Mouse (Mus musculus) heart, embryonic 10.5 days (tissue): ENCODE measurements around the gene Fam71e2. TPM values are rescaled to one million over a fixed set of nuclear protein-coding genes. Genes with fewer than 3 reads are reported as not detected.

Experiments used
- DNase-seq: peaks from one replicate; pipeline ENCODE4 v3.0.0-alpha.2; 2017; ENCODE audit warnings: low spot score
- H3K27ac ChIP-seq: fragments of 300-500 bp; sonication (generic); 2 replicates; pipeline ENCODE4 v1.5.1; 2016; ENCODE audit warnings: mild to moderate bottlenecking
- H3K27me3 ChIP-seq: fragments of 300-500 bp; sonication (generic); 2 replicates; pipeline ENCODE4 v1.6.1; 2016; ENCODE audit warnings: mild to moderate bottlenecking; ENCODE audit not compliant: poor library complexity, insufficient read depth, severe bottlenecking
- H3K36me3 ChIP-seq: fragments of 300-500 bp; sonication (generic); 2 replicates; pipeline ENCODE4 v1.6.1; 2016; ENCODE audit warnings: mild to moderate bottlenecking, moderate library complexity
- H3K4me1 ChIP-seq: fragments of 300-500 bp; sonication (generic); 2 replicates; pipeline ENCODE4 v1.6.1; 2016; ENCODE audit warnings: mild to moderate bottlenecking
- H3K4me3 ChIP-seq: fragments of 300-500 bp; sonication (generic); 2 replicates; pipeline ENCODE4 v1.5.1; 2016; ENCODE audit warnings: mild to moderate bottlenecking, moderate library complexity
- H3K9me3 ChIP-seq: fragments of 300-500 bp; sonication (generic); 2 replicates; pipeline ENCODE4 v1.6.1; 2016; ENCODE audit warnings: mild to moderate bottlenecking, moderate library complexity
- WGBS: fragments of 180-500 bp; shearing (Covaris S2); methylation state at CpG from one replicate; pipeline ENCODE4 v1.1.7; 2016; 5-methylcytosine and 5-hydroxymethylcytosine counted together
- polyA plus RNA-seq: library from polyadenylated mRNA; unstranded; fragments of >200 nt; fragmentation: Nextera tagmentation; extraction: Ambion mirVana; gene quantifications from 2 replicates; pipeline ENCODE4 v1.2.1, GENCODE M21; 2016

Gene Fam71e2
- polyA plus RNA-seq, 1 experiment from 2014 or later = not detected

GRCm38 (mm10) chr7:4792278-4793212 is 21.4 kb upstream of the Fam71e2 start, which contains the start of gene Rpl28:
Gene Rpl28 (plus strand): TSS chr7:4792874.
- peak; percentile 99 for DNase-seq
- Histone ChIP-seq H3K9me3 (no peaks in the 10 kb centered on the region), H3K4me1 (peaks cover 15% of the 10 kb centered on the region), H3K36me3 (peaks cover 40% of the 10 kb centered on the region), H3K27ac (peak within 1 kb of the TSS; percentile 98), H3K4me3 (peak within 1 kb of the TSS; percentile 91), H3K27me3 (peaks cover 11% of the 10 kb centered on the region; the same call in 1 of the 2 replicates)
- WGBS = 2% methylated on average over 54 of the region's 54 CpGs

- Histone ChIP-seq H3K36me3 (peaks cover 11% of the 10 kb centered on the region), H3K4me3 (peak within 1 kb of the TSS; percentile 72), H3K9me3 (no peaks in the 10 kb centered on the region), H3K27me3 (peaks cover 11% of the 10 kb centered on the region; the same call in 1 of the 2 replicates), H3K27ac (peak within 1 kb of the TSS; percentile 92), H3K4me1 (peaks cover 15% of the 10 kb centered on the region)
- WGBS = 9% methylated on average over 40 of the region's 40 CpGs
- DNase-seq = no peak
Observed at GRCm38 (mm10) chr7:4789436-4789935, 18.4 kb upstream of the Fam71e2 start, which contains the start of gene Tmem238. Gene Tmem238 (minus strand): TSS chr7:4789656.

- Histone ChIP-seq H3K27ac (peak overlapping the region; percentile 92), H3K4me3 (peak overlapping the region; percentile 72), H3K9me3 (no peaks in the 10 kb centered on the region), H3K36me3 (peaks cover 4% of the 10 kb centered on the region), H3K4me1 (peaks cover 8% of the 10 kb centered on the region), H3K27me3 (peaks cover 13% of the 10 kb centered on the region; the same call in 1 of the 2 replicates)
- WGBS = 2% methylated on average over 64 of the region's 64 CpGs
- DNase-seq = peak; percentile 90
Observed at GRCm38 (mm10) chr7:4788499-4789435, 17.7 kb upstream of the Fam71e2 start.

- Histone ChIP-seq H3K36me3 (no peaks in the 10 kb centered on the region), H3K4me1 (peaks cover 21% of the 10 kb centered on the region), H3K27ac (no peak overlapping the region), H3K27me3 (peaks cover 54% of the 10 kb centered on the region), H3K4me3 (no peak overlapping the region), H3K9me3 (no peaks in the 10 kb centered on the region; the same call in 1 of the 2 replicates)
- 66% methylated on average over 14 of the region's 14 CpGs for WGBS
- DNase-seq = no peak
Observed at GRCm38 (mm10) chr7:4783667-4784268, 12.7 kb upstream of the Fam71e2 start.

GRCm38 (mm10) chr7:4782759-4783158 is 11.7 kb upstream of the Fam71e2 start, which contains the start of the genes Il11 and Tmem190:
Gene Il11 (minus strand): TSS chr7:4782859.
Gene Tmem190 (plus strand): TSS chr7:4782937.
- H3K27me3 ChIP-seq = peaks cover 63% of the 10 kb centered on the region
- 70% methylated on average over 2 of the region's 2 CpGs for WGBS
- H3K4me1 ChIP-seq = peaks cover 28% of the 10 kb centered on the region

GRCm38 (mm10) chr7:4782130-4782529 is 11.0 kb upstream of the Fam71e2 start:
- H3K27me3 ChIP-seq = peaks cover 68% of the 10 kb centered on the region
- no peak for DNase-seq
- H3K4me3 ChIP-seq = no peak overlapping the region
- 40% methylated on average over 3 of the region's 3 CpGs for WGBS
- H3K36me3 ChIP-seq = no peaks in the 10 kb centered on the region
- H3K9me3 ChIP-seq = no peaks in the 10 kb centered on the region; the same call in 1 of the 2 replicates
- H3K4me1 ChIP-seq = peaks cover 34% of the 10 kb centered on the region
- H3K27ac ChIP-seq = no peak overlapping the region

More at GRCm38 (mm10) chr7:4782759-4783158, 11.7 kb upstream of the Fam71e2 start, which contains the start of the genes Il11 and Tmem190:
- no peak within 1 kb of the TSS for H3K27ac ChIP-seq
- H3K4me3 ChIP-seq = no peak within 1 kb of the TSS
- H3K36me3 ChIP-seq = no peaks in the 10 kb centered on the region
- H3K9me3 ChIP-seq = no peaks in the 10 kb centered on the region; the same call in 1 of the 2 replicates
- DNase-seq = no peak

- 38% methylated on average over 5 of the region's 5 CpGs for WGBS
- Histone ChIP-seq H3K27me3 (peaks cover 90% of the 10 kb centered on the region), H3K9me3 (no peaks in the 10 kb centered on the region; the same call in 1 of the 2 replicates), H3K4me3 (no peak overlapping the region), H3K27ac (no peak overlapping the region), H3K4me1 (peaks cover 40% of the 10 kb centered on the region), H3K36me3 (no peaks in the 10 kb centered on the region)
- no peak for DNase-seq
Observed at GRCm38 (mm10) chr7:4779921-4780320, 8.8 kb upstream of the Fam71e2 start.

- Histone ChIP-seq H3K36me3 (no peaks in the 10 kb centered on the region), H3K4me1 (peaks cover 40% of the 10 kb centered on the region), H3K9me3 (no peaks in the 10 kb centered on the region; the same call in 1 of the 2 replicates), H3K27me3 (peaks cover 95% of the 10 kb centered on the region), H3K27ac (no peak overlapping the region), H3K4me3 (peak overlapping the region; percentile 24; the same call in 1 of the 2 replicates)
- DNase-seq = no peak
- 3% methylated on average over 20 of the region's 20 CpGs for WGBS
Observed at GRCm38 (mm10) chr7:4777851-4778637, 6.9 kb upstream of the Fam71e2 start.

GRCm38 (mm10) chr7:4776861-4777830 is 6.0 kb upstream of the Fam71e2 start:
- H3K27ac ChIP-seq = peak overlapping the region; percentile 56; the same call in 1 of the 2 replicates
- H3K4me3 ChIP-seq = peak overlapping the region; percentile 52
- H3K4me1 ChIP-seq = peaks cover 37% of the 10 kb centered on the region
- no peaks in the 10 kb centered on the region; the same call in 1 of the 2 replicates for H3K9me3 ChIP-seq
- under 1% methylated on average over 30 of the region's 56 CpGs for WGBS
- peaks cover 86% of the 10 kb centered on the region for H3K27me3 ChIP-seq
- H3K36me3 ChIP-seq = no peaks in the 10 kb centered on the region
- peak; percentile 85 for DNase-seq

GRCm38 (mm10) chr7:4776131-4776530 is 5.0 kb upstream of the Fam71e2 start:
- no peak overlapping the region for H3K27ac ChIP-seq
- H3K4me3 ChIP-seq = no peak overlapping the region
- H3K27me3 ChIP-seq = peaks cover 80% of the 10 kb centered on the region
- H3K4me1 ChIP-seq = peaks cover 31% of the 10 kb centered on the region
- no peaks in the 10 kb centered on the region for H3K36me3 ChIP-seq
- DNase-seq = no peak
- WGBS = 49% methylated on average over 10 of the region's 10 CpGs
- no peaks in the 10 kb centered on the region; the same call in 1 of the 2 replicates for H3K9me3 ChIP-seq
